Mouse (Mus musculus) gastrocnemius, postnatal 10 days (tissue): ENCODE data around the gene Klrb1f. TPM values are rescaled to one million over a fixed set of nuclear protein-coding genes. Genes with fewer than 3 reads are reported as not detected.
"Not testable (repeated sequence)": the region's sequence is repeated elsewhere in the genome, so short reads cannot be mapped to it uniquely, and the experiment has no call there.

Experiments used
- DNase-seq: peaks from one replicate; pipeline ENCODE4 v3.0.0; 2021; ENCODE audit warnings: mixed read lengths
- long read RNA-seq, 2 experiments: library from polyadenylated mRNA; stranded (forward); transcript quantifications; one replicate each; pipeline ENCODE4 v2.0.0; 2021
- total RNA-seq, 2 experiments: library from RNA; stranded (reverse); gene quantifications; 2 replicates each; pipeline ENCODE4 v1.2.3; 2021

Klrb1f gene
- not detected for total RNA-seq
- long read RNA-seq, experiment 1, result 0 reads
- long read RNA-seq, experiment 2, result 0 reads

DNA sequence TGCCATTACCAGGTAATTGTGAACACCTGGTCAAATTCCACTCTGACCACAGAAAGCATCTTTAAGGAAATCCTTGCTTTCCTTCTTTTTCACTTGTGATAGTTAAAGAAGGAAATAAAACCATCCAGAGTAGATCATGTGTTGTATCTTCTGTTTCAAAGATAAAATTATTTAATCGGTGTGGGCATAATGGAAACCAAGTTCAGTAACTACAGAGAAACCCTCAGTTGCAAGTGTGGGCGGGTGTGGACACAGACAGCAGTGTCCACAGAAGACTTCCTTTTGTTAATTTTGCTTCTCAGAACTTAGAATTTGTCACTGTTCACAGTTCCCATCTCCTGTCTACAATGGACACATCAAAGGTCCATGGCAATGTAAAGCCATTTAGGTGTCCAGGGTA is at the start of gene Klrb1f:
Klrb1f (plus strand) TSS at position 301 of the 400 bp plus-strand sequence.
- DNase-seq, result no peak

GRCm38 (mm10) chr6:128996054-128996767 is 49.5 kb upstream of the Klrb1f start:
- no peak for DNase-seq

DNA sequence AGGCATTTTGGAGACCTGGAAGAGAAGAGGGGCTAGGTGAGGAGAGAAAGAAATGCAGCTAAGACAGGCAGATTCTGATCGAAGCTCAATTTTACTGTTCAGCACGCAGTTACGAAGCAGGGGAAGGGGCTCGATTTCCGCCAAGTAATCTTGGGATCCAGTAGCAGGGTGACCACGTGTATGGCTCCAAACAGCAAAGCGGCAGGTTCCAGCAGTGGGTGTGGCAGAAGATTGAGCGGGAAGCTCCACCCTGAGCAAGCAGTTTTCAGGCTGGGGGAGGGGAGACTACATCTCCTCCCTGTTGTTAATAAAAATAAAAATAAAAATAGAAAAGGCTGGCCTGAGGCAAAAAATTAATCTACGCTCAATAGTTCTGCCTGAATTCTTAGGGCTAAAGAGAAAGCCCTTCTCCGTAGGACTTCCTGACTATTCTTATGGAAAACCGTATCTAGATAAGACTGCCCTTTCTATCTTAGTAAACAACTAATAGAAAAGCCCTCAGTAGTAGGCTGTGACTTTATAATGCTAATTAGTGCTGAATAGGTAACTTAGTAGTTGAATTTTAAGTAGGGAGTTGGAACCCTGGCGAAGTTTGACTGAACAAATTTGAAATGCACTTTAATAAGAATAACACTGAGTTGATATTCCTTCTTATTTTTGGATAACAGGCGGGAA is 48.8 kb upstream of the Klrb1f start:
- no peak for DNase-seq

DNA sequence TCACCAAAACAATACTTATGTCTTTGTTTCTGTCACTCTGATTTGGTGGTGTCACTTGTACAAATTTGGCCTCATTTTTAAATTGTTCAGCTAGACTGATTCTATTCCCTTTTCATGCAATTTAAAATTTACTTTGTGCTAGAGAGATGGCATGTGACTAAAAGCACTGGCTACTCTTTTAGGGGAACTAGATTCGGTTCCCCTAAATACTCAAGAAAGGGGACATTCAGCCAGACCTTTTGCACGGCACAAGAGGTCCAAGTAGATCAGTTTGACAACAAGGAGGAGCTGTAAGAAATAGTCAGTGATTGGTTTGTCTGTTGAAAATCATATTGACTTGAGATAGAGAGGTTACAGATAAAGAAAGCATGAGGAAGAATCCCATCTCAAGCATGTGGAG is 44.3 kb upstream of the Klrb1f start:
- no peak for DNase-seq

DNA sequence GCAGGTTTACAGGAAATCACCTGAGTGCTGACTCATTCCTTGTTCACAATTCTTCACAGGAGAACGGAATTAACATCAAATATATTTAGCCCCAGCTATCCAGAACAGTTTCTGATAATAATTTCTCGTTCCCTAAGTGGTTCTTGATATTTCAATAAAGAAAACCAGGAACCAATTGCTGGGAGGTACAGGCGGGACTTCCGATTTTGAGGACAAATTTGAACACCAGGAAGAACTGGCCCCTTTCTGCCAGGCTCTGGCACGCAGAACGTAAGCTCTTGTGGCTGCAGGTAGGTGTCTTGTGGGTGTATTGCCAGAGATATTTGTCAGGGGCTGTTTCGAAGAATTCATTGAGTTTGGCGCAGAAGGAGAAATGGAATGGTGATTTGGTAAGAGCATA is 37.1 kb upstream of the Klrb1f start:
- DNase-seq, result no peak

GRCm38 (mm10) chr6:129009846-129010504 is 35.7 kb upstream of the Klrb1f start:
- DNase-seq, result not testable (repeated sequence)

DNA sequence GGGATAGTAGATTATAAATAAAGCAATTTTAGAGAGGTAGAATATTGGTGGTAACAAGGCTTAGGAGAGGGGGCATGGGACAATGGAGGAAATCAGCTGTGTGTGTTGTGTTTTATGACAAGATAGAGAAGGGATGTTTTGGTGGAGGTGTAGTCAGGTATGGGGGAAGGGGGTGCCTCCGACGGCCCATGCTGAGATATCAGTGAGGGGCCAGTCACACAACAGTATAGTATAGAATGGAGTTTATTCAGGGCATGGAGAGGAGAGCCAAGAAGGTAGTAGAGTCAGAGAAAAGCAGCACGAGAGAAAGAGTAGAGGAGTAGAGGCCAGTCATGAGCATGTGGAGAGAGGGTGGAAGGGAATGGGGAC is 35.2 kb upstream of the Klrb1f start:
- no peak for DNase-seq

- DNase-seq, result not testable (repeated sequence)
These were observed 33.7 kb upstream of the Klrb1f start for GRCm38 (mm10) chr6:129012012-129012411.

DNA sequence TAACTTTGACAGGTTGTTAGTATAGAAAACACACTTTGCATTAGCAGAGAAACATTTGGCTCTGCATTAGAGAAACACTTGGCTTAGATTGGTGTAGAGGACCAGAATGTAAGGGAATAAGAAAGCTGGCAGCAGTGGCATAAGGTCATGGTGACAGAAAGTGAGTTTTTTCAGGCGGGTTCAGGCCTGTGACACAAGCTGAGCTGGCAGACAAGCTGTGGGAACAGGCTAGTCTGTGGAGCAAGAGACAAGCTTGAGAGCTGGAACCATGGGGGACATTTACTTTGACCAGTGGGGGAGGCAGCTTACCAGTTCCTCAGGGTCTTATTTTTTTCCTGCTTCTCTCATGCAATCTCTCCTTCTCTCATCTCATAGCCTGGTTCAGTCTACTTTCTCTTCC is 32.7 kb upstream of the Klrb1f start:
- DNase-seq, result no peak

- no peak for DNase-seq
These were observed 31.9 kb upstream of the Klrb1f start for GRCm38 (mm10) chr6:129013762-129014276.

DNA sequence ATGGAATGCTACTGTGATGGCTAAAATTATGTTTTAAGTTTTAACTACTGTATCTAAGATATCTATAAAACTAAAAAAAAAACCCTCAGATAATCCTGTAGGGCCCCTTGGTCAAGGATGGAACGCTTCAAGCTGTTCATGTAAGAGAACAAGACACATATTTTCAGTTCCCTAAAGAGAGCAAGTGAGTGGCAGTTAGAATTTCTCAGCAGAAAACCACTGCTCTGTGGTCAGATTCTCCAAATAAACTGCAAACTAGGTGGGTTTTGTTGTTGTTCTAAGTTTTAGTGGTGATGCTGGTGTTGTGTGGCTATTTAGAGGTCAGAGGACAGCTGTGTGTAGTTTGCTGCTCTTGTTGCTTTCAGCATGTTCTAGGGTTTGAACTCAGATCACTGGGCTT is 31.3 kb upstream of the Klrb1f start:
- DNase-seq, result no peak

GRCm38 (mm10) chr6:129027451-129028248 is 18.1 kb upstream of the Klrb1f start:
- DNase-seq, result no peak

DNA sequence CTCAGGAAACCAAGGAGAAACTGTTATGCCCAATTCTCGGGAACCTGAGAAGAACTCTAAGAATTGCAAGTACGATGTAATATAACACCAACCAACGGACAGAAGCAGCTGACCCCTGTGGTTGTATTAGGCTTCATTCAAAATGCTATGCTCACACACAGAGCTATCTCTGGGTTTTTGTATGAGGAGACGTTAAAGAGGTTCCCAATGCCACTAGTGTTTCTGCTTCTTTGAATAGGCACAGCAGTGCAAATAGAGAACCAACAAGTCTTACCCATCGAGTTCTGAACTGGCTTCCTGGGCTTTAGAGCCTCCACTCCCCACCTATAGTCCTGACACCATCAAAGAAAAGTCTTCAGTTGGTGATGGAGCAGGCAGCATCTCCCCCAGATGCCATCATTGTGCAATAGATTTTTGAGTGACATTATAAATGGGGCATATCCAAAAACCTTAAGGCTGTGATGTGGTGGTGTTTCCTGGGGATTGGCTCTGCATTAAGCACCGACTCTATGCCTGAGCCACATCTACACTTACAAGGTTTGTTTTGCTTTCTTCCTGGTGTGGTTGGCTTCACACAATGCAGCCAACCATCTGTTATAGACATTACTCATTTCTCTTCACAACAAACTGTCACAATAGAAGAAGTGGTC is 15.4 kb upstream of the Klrb1f start:
- no peak for DNase-seq

DNA sequence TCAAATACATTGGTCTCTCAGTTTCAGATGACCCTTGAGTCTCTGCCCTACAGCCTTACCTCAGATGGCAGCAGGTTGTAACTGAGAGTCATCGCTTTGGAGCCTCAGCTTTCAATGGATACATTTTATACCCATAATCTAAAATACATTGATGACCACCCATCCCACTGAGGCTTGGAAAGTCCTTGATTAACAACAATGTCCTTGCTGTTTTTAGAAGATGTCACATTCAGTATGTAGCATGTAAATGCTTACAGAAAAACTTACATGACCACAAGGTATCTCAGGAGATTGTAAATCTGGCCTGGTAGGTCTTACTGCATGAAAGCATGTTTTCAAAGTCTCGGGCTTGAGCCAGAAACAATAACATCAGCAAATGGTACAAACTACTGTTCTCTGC is 14.7 kb upstream of the Klrb1f start:
- DNase-seq, result no peak

DNA sequence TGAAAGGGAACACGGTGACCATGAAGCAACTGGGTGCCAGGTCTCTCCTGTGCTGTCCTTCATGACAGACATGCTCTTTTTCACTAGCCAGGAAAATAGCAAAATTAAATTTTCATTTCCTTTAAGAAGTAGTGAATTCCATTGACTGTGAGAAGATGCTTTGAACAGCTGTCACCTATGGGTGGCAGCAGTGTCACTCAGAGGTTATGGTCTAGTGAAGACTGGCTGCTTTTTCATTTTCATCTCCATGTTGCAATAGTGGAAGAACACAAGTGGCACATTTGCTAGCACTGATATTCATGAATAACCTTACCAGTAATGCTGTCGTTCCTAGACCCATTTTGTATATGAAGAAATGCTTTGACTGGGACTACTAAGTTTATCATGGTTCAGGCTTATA is 12.3 kb upstream of the Klrb1f start:
- no peak for DNase-seq

GRCm38 (mm10) chr6:129035017-129035416 is 10.7 kb upstream of the Klrb1f start:
- no peak for DNase-seq

GRCm38 (mm10) chr6:129036326-129036725 is 9.4 kb upstream of the Klrb1f start:
- DNase-seq, result no peak

DNA sequence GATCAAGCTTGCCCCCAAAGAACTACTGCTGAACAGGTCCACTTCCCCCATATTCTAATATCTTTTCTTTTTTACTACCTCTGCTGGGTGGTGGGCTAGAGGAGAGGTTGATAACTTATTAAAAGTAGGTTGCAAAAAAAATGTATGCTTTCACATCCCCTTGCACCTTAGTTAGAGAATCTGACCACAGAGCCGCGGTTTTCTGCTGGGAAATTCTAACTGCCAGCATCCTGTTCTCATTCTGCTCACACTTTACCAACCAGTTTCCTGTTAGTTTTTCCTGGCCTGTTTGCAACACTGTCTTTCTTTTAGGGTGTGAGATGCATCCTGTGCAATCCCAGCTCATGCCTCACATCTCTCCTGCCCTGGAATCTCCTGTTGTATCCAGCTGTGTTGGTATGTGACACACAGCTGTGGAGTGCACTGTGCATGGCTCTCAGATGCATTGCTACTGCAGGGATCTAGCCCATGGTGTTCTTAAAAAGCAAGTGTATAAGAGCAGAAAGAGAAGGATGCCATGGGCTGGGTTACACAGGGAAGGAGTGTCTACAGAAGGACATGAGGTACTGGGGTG is 8.7 kb upstream of the Klrb1f start:
- no peak for DNase-seq

GRCm38 (mm10) chr6:129041470-129041869 is 4.2 kb upstream of the Klrb1f start:
- no peak for DNase-seq

- no peak for DNase-seq
These were observed 3.2 kb upstream of the Klrb1f start for GRCm38 (mm10) chr6:129042470-129042869.

DNA sequence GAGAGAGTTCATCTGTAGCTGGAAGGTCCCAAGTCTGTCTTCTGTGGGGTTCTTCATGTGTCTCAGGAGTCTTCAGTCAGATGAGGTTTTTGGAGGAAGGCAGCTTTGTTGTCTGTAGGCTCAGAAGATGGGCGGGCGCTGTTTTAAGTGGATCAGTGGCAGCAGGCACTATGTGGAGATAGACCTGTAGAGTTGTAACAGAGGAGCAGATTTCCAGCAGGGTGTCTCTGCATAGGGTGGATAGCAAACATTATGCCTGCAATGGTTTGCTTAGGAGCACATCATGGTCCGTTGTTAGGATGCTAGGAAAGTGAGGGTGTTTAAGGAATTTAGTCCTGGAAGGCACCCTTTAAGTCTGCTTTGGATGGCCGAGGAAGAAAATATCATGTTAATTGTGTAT is 2.7 kb downstream of the Klrb1f start:
- no peak for DNase-seq
